Mouse (Mus musculus): ENCODE results near the gene Mgat4c.

GRCm38 (mm10) chr10:101795507-101795906 is 114.2 kb downstream of the Mgat4c start:
- TF ChIP-seq POLR2A (IDR thresholded peaks at IDR 0.05; ENCODE audit: insufficient read length, low read depth): no peak
- TF ChIP-seq MAX (IDR thresholded peaks at IDR 0.05; ENCODE audit: low read depth): no peak

Measured in myocyte (in vitro differentiated cells).